Mouse (Mus musculus) urinary bladder, postnatal 10 days (tissue): ENCODE results near the gene Batf3.
"Not testable (repeated sequence)": the region's sequence is repeated elsewhere in the genome, so short reads cannot be mapped to it uniquely, and the experiment has no call there.

Experiments used
- DNase-seq: peaks from one replicate; pipeline ENCODE4 v3.0.0; 2022; ENCODE audit warnings: low spot score

Gene Batf3

DNA sequence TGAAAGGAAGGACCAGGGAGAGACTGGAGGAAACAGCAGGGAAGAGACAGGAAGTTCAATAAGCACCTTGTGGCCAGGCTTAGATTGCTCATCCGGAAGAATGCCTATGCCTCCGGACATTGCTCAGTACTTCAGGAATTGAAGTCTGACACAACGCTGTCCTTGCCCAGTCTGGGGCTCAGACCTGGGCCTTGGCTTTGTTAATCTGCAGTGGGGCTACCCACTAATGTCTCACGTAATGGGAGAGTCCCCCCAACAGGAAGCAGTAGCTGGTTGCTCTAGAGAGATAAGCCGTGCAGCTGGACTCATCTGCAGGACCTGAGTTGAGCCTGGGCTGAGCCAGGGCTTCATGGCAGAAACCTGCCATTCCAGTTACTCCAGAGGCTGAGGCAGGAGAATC, 35.3 kb downstream of the Batf3 start:
- DNase-seq, result no peak

DNA sequence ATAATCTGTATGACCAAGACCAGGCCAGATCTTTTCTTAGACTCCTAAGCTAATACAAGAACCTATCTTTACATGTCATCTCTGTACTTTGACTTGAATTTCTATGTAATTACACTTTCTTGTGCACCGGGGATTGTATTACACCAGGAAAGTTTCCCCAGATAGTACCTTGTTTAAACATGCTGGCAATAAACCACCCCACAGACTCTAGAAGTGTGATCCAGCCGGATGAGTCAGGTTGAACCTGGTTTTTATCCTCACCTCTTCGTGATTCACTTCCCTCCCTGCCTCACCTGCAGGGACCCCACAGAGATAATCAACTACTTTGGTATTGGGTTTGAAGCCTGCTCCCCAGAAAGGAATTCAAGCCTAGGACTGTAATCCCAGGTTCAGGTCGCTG, 37.8 kb downstream of the Batf3 start:
- no peak for DNase-seq

- no peak for DNase-seq
Observed at GRCm38 (mm10) chr1:191138436-191138835, 40.8 kb downstream of the Batf3 start.

GRCm38 (mm10) chr1:191138874-191139495, 41.3 kb downstream of the Batf3 start:
- no peak for DNase-seq

DNA sequence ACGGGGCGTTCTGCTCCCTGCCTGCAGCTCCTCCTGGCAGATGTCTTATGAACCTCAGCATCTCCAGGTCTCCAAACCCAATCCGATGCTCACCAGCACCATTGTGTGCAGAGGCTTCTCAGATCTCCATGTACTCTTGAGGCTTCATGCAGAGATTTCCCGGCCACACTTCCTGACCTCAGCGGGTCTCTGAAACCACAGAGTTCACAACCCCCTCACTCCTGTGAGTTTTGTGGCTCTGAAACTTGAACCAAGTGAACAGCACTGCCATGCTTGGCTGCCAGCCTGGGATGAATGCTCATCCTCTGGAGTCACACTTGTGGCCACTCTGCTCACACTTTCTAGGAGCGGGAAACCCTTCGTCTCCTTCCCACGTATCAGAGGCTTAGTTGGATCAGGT, 43.3 kb downstream of the Batf3 start:
- no peak for DNase-seq

GRCm38 (mm10) chr1:191149489-191149888, 51.8 kb downstream of the Batf3 start:
- not testable (repeated sequence) for DNase-seq

DNA sequence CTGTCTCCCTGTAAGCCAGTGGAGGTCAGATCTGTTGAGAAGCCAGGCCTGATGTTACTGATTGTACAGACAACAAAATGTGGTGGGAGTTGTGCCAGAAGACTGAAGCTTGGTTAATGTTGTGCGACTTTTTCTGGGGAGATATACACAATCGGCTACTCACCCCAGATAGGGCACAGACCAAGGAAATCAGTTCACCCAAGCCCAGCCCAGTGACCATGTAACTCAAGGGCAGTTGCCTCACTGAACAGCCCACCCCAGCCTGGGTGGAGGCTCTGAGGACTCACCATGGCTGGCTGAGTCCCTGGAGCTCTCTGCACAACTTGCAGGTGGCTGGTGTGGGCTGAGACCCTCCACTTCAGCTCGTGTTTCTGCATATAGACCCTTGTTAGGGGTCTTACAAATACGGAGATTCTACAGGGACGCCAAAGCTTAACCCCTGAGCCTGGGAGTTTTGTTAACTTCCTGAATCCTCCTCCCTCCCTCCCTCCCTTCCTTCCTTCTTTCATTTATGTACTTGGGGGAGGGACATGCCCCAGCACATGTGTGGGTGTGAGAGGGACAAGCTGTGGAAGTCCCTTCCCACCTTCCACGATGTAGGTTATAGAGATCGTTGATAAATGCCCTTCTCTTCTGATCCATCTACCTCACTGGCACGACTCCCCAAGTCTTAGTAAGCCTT, 53.4 kb downstream of the Batf3 start:
- no peak for DNase-seq

DNA sequence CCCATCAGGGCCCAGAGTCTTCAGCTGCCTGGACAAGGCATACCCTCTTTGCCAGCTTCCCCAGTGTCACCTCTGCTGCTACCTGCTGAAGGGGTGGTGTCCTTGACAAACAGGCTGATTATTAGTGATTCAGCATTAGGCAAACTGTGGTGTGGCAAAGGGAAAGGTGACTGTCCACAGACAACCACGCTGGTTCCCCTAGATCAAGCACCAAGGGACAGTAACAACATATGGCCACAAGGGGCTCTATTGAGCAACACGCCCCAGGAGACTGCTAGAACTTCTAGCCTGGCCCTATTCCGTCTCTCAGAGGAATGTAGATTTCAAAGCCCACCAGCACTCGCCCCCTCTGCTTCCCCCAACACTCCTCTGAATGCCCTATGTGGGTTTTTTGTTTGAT, 55.4 kb downstream of the Batf3 start:
- no peak for DNase-seq

- no peak for DNase-seq
Observed at GRCm38 (mm10) chr1:191154314-191154713, 56.7 kb downstream of the Batf3 start.
